Mouse (Mus musculus) liver, embryonic 18 days (tissue): ENCODE data around the gene Olfr1141. TPM values are rescaled to one million over a fixed set of nuclear protein-coding genes. Genes with fewer than 3 reads are reported as not detected.

Experiments
- polyA plus RNA-seq: library from polyadenylated mRNA; depleted of rRNA; stranded (reverse); fragments of >200 nt; gene quantifications from 2 replicates; pipeline ENCODE4 v1.2.3, GENCODE M21; 2012; rRNA removed

Gene Olfr1141
- not detected in 2 replicates for polyA plus RNA-seq

DNA sequence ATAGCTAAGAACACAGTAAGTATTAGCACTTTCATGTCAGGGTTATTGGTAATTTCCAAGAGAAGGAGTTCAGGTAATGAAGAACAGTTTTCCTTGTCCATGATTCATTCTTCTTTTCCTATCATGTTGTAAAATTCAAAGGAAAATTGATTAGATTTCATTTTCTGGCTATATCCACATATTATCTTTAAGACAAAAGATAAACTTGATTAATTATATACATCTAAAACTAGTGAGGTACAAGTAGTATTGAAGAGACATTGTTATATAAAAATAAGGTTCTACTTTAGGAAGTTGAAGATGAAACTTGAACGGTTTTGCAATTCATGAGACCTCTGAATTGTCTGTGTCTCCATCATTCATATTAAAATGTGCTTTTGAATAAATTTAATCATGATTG is at the start of gene Olfr1141:
Gene Olfr1141 (minus strand): TSS at position 101 of the 400 bp plus-strand sequence.

DNA sequence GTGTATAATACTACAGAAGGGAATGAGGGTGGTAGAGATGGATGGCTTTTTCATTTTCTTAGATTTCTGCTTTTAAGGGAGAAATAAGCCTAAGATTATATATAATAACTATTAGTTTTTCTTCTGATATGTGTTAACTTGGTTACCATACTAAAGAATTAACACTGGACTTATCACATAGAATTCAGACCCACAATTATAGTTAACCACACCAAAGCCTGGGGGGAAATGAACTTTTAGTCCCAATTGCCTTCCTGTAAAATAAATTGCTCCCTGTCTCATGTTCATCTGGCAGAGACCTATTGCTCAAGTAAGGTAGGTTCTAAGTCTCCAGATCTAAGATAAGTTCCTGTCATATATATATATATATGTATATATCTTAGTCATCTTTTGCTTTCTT is 46.5 kb upstream of the Olfr1141 start, which contains the start of gene Olfr1143:
Gene Olfr1143 (plus strand): TSS at position 301 of the 400 bp plus-strand sequence.

DNA sequence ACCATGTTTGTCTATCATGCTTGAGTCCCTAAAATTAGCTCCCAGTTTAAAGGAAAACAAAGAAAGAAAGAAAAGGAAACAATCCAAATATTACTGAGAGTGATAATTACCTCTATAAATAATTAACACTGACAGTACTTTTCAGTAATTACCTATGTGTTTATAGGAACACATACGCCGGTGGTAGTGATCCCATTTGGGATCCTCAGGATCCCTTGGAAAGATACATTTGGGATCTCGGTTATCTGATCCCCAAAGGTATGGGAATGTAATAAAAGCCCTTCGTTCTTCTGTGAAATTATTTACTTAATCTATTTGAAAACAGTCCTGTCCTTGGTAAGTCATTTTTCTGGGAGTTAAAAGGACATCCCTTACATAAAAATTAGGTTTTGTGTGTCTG is 25.4 kb upstream of the Olfr1141 start, which contains the start of gene Olfr152:
Gene Olfr152 (plus strand): TSS at position 301 of the 400 bp plus-strand sequence.

DNA sequence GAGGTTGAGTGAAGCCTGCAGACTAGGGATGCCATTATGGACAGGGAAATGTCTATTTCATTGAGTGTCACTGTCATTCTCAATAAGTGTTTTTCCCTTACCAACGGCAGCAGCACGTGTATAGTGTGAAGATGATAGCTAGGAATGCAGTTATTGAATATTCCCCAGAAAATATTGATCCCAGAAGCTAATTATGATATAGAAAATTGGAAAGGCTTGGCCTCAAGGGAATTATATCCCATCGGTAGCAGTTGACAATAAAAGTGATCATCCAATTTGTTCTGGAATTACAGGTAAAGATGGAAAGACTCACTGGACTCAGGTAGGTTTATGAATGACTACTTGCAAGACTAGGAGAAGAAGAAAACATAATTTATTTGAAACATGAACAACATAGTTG is 10.3 kb downstream of the Olfr1141 start, which contains the start of gene Olfr1140:
Gene Olfr1140 (plus strand): TSS at position 301 of the 400 bp plus-strand sequence.

DNA sequence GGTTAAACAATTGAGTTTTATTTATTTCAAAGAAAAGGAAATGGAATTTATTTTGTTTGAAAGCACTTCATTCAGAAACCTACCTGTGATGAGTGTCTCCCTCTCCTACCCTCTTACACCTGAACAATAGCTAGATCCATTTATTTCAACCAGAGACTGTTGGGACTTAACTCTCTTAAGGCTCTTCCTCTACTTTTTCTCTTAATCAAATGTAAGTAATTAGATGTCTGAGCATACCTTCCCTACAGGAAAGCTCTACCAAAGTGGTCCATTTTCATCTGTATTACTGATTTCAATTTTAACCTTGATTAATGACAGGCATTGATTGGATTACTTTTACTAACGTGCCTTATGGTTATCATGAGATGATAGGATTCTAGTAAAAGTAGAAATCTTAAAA is 13.9 kb downstream of the Olfr1141 start, which contains the start of gene Olfr1138:
Gene Olfr1138 (minus strand): TSS at position 101 of the 400 bp plus-strand sequence.

DNA sequence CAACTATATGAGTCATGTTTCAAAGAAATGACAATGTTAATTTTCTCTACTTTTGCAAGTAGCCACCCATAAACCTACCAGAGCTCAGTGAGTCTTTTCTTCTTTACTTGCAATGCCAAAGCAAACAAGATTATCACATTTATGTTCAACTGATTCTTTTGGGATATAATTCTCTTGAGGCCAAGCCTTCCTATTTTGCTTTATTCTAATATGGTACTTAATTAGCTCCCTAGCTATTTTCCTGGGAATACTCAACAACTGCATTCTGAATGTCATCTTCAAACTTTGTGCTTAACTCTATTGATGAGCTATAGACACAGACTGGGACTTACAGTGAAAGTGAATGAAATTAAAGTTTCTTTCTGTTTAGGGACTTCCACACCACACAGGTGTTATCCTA is 40.7 kb downstream of the Olfr1141 start, which contains the start of gene Olfr1137:
Gene Olfr1137 (minus strand): TSS at position 101 of the 400 bp plus-strand sequence.

Other genes starting within 250 kb of the Olfr1141 start
- not detected in 2 replicates for gene Pramel6, start 247.4 kb downstream of the Olfr1141 start, polyA plus RNA-seq
- not detected in 2 replicates for gene Olfr153, start 222.2 kb downstream of the Olfr1141 start, polyA plus RNA-seq
- not detected in 2 replicates for gene Olfr1128, start 208.4 kb downstream of the Olfr1141 start, polyA plus RNA-seq
- not detected in 2 replicates for gene Olfr1129, start 180.1 kb downstream of the Olfr1141 start, polyA plus RNA-seq
- not detected in 2 replicates for gene Olfr1130, start 147.8 kb downstream of the Olfr1141 start, polyA plus RNA-seq
- not detected in 2 replicates for gene Olfr1131, start 126.9 kb downstream of the Olfr1141 start, polyA plus RNA-seq
- gene Olfr1132, start 116.5 kb downstream of the Olfr1141 start, polyA plus RNA-seq, result not detected in 2 replicates
- not detected in 2 replicates for gene Olfr1133, start 106.6 kb downstream of the Olfr1141 start, polyA plus RNA-seq
- not detected in 2 replicates for gene Olfr1134, start 95.5 kb downstream of the Olfr1141 start, polyA plus RNA-seq
- not detected in 2 replicates for gene Olfr1135, start 80.3 kb downstream of the Olfr1141 start, polyA plus RNA-seq
- gene Olfr1136, start 60.0 kb downstream of the Olfr1141 start, polyA plus RNA-seq, result not detected in 2 replicates
- gene Olfr1137, start 40.8 kb downstream of the Olfr1141 start, polyA plus RNA-seq, result not detected in 2 replicates
- not detected in 2 replicates for gene Olfr1138, start 14.0 kb downstream of the Olfr1141 start, polyA plus RNA-seq
- gene Olfr1140, start 10.2 kb downstream of the Olfr1141 start, polyA plus RNA-seq, result not detected in 2 replicates
- gene Olfr152, start 25.5 kb upstream of the Olfr1141 start, polyA plus RNA-seq, result not detected in 2 replicates
- not detected in 2 replicates for gene Olfr1143, start 46.6 kb upstream of the Olfr1141 start, polyA plus RNA-seq
- not detected in 2 replicates for gene Olfr1145, start 55.8 kb upstream of the Olfr1141 start, polyA plus RNA-seq
- not detected in 2 replicates for gene Olfr1148, start 76.5 kb upstream of the Olfr1141 start, polyA plus RNA-seq
- not detected in 2 replicates for gene Olfr1150-ps1, start 90.0 kb upstream of the Olfr1141 start, polyA plus RNA-seq
- gene Olfr1151, start 101.9 kb upstream of the Olfr1141 start, polyA plus RNA-seq, result not detected in 2 replicates
- gene Olfr1152, start 112.5 kb upstream of the Olfr1141 start, polyA plus RNA-seq, result not detected in 2 replicates
- gene Olfr1153, start 141.0 kb upstream of the Olfr1141 start, polyA plus RNA-seq, result not detected in 2 replicates
- not detected in 2 replicates for gene Olfr1154, start 151.2 kb upstream of the Olfr1141 start, polyA plus RNA-seq
- not detected in 2 replicates for gene Olfr1155, start 191.1 kb upstream of the Olfr1141 start, polyA plus RNA-seq
- gene Olfr1156, start 199.1 kb upstream of the Olfr1141 start, polyA plus RNA-seq, result not detected in 2 replicates
- not detected in 2 replicates for gene Olfr1157, start 214.3 kb upstream of the Olfr1141 start, polyA plus RNA-seq
- not detected in 2 replicates for gene Olfr74, start 220.7 kb upstream of the Olfr1141 start, polyA plus RNA-seq
- gene Olfr1158, start 236.1 kb upstream of the Olfr1141 start, polyA plus RNA-seq, result not detected in 2 replicates